Mouse (Mus musculus): ENCODE data around the gene Dap.

DNA sequence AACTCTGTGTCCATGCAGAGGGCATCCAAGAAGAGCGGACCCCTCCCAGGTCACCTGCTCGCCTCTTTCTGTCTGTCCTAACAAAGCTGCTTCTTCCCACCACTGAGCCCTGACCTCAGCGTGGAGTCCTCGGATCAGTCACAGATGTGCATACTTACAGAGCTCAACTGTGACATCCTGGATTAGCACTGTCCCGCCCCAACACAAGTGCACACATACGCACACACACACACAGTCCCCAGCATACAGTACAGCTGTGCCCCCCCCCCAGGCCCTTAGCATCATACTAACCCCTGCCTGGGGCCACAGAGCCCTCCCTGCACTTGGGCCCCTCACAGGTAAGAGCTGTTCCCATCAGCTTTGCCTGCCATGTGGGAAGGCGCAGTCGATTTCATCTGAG, 41.3 kb downstream of the Dap start:
- TF ChIP-seq CTCF (IDR thresholded peaks at IDR 0.05; ENCODE audit: control insufficient read depth, insufficient read depth, insufficient read length) (no peak), USF1 (IDR thresholded peaks at IDR 0.05; ENCODE audit: low read depth) (no peak), MAX (IDR thresholded peaks at IDR 0.05) (no peak), CEBPB (IDR thresholded peaks at IDR 0.05; ENCODE audit: low read depth) (no peak)

Data from C2C12 (cell line).